Mouse (Mus musculus) myocyte (in vitro differentiated cells): ENCODE measurements at regions not wholly inside any gene's neighbourhood (a gene's known extent, or its start where the extent isn't known, plus 50 kb on each side); places are given as distances from the start of the nearest gene placed in this dataset.

ENCODE experiments used
- MAX ChIP-seq: IDR thresholded peaks from one replicate; pipeline ENCODE4 v1.6.1; 2011; ENCODE audit warnings: low read depth, mild to moderate bottlenecking, control low read depth
- MYOD1 ChIP-seq, 3 experiments: IDR thresholded peaks; one replicate each; pipeline ENCODE4 v1.6.1; 2011; ENCODE audit warnings: control low read depth in 2 of 3, low read depth in 2 of 3, mild to moderate bottlenecking in 2 of 3, moderate library complexity in 1 of 3; ENCODE audit not compliant: insufficient read length in 2 of 3, control insufficient read depth in 1 of 3
- POLR2A ChIP-seq: IDR thresholded peaks from one replicate; pipeline ENCODE4 v1.6.1; 2011; ENCODE audit warnings: low read depth, mild to moderate bottlenecking, control low read depth, moderate library complexity; ENCODE audit not compliant: insufficient read length

DNA sequence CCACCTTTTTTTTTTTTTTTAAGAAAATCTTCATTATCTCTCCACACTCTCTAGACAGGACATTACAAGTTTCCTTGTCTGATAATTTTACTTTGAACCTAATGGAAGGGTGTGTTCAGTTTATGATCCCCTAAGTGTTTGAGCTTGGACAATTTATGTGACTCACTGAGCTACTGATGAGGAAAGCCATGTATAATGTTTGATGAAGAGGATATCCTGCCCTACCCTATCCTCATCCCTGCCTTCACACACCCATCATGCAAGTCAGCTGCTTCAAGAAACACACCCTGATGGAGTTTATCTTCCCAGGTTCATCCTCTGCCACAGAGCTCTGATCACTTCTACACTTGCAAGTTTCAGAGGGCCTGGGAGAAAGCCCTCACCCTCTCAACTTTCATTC lies 136.5 kb upstream of the Asb5 start:
- TF ChIP-seq MYOD1 (IDR thresholded peaks at IDR 0.05; ENCODE audit: control insufficient read depth in 1 of 3, insufficient read length in 2 of 3, low read depth in 2 of 3) (no peak), POLR2A (no peak), MAX (no peak)
